Comparison of ENCODE assay signal across 8 mouse cellular contexts in the genomic region with DNA sequence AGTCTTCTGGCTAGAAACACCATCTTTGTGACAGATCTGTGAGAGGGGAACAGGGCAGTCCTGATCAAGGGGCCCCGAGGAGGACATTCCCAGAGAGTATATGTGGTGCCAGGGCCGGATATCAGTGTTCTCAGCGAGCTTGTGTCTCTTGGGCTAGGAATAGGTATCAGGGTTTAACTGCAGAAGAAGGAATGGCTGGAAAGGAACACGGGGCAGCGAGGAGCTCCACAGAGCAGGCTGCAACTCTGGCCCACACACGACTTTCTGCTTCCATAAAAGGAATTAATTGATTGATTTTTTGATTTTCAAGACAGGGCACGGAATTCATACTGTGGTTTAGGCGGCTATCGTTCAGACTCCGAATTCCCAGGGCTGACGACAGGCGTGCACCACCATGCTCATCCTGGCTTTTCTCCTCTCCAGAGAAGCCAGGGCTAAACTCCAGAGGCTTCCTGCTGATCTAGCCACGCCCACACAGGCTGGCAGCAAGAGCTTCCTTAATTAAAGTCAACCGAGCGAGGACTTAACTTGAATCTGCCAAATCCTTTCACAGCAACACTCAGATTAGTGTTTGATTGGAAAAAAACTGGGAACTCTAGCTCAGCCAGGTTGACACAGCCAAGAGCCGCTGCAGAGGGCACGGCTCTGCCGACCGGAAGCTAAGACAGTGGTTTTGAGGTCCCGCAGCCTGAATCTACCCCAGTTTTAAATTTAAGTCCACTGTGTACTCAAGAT.
A peak's percentile ranks its signal among the peaks of the same experiment; 100 is the strongest.
DNase-seq lines count a peak whose midpoint lies in the region; ATAC-seq and TF ChIP-seq lines count a peak whose summit lies in the region.

No protein-coding gene starts in this region.

- H3K27me3 ChIP-seq in cerebellum, adult 2 months (ENCODE audit: control insufficient read depth, insufficient read depth, low read length), result no peaks in the 10 kb centered on the region; the same call in 1 of the 2 replicates
- no peaks in the 10 kb centered on the region for H3K27me3 ChIP-seq in forebrain, postnatal 0 days (ENCODE audit: insufficient read depth, low read length)
- H3K27me3 ChIP-seq in hindbrain, embryonic 15.5 days, result no peaks in the 10 kb centered on the region

- no peak for TF ChIP-seq CTCF in cerebellum, adult 2 months (IDR thresholded peaks at IDR 0.05; ENCODE audit: borderline replicate concordance, insufficient read depth, low read depth, low read length)
- no peak for TF ChIP-seq CTCF in forebrain, postnatal 0 days (IDR thresholded peaks at IDR 0.05; ENCODE audit: low read depth)

- peak; percentile 51 for DNase-seq in adrenal gland, adult 2 months
- peak; percentile 60 to 72 for DNase-seq in cerebellum, adult 2 months
- peak; percentile 70 for DNase-seq in forebrain, postnatal 0 days
- peak; percentile 7 to 27 for DNase-seq in left cerebral cortex, adult 8-10 months (ENCODE audit: low spot score in 2 of 2)
- peak; percentile 30 for DNase-seq in lung, postnatal 25 days (ENCODE audit: low spot score)
- DNase-seq in right cerebral cortex, adult 18-20 months, result peak; percentile 54

- TF ChIP-seq POLR2A in cerebellum, adult 2 months (IDR thresholded peaks at IDR 0.05; ENCODE audit: borderline replicate concordance, insufficient read depth, low read length), result no peak

- no peaks in the 10 kb centered on the region for H3K36me3 ChIP-seq in forebrain, postnatal 0 days (ENCODE audit: insufficient read depth)
- H3K36me3 ChIP-seq in hindbrain, embryonic 15.5 days, result no peaks in the 10 kb centered on the region

- no peak overlapping the region for H3K27ac ChIP-seq in cerebellum, adult 2 months (ENCODE audit: insufficient read depth, low read length)
- H3K27ac ChIP-seq in forebrain, postnatal 0 days (ENCODE audit: low read depth, low read length), result no peak overlapping the region
- peak overlapping the region; percentile 48; the same call in 1 of the 2 replicates for H3K27ac ChIP-seq in hindbrain, embryonic 15.5 days (replicated peaks)

- 4% methylated on average over 20 of the region's 20 CpGs for WGBS in cerebellum, adult 2 months
- 5% methylated on average over 20 of the region's 20 CpGs for WGBS in forebrain, postnatal 0 days
- WGBS in hindbrain, embryonic 15.5 days, result 10% methylated on average over 20 of the region's 20 CpGs

- peak overlapping the region; percentile 46 for H3K4me2 ChIP-seq in forebrain, postnatal 0 days (ENCODE audit: low read depth)
- peak overlapping the region; percentile 52 for H3K4me2 ChIP-seq in hindbrain, embryonic 15.5 days

- no peaks in the 10 kb centered on the region for H3K4me1 ChIP-seq in cerebellum, adult 2 months (ENCODE audit: control insufficient read depth, insufficient read depth, low read length)
- 0 out of 2 replicates have a peak, but pooled peaks cover 4% of the 10 kb centered on the region for H3K4me1 ChIP-seq in forebrain, postnatal 0 days (ENCODE audit: insufficient read depth)
- peaks cover 12% of the 10 kb centered on the region for H3K4me1 ChIP-seq in hindbrain, embryonic 15.5 days (replicated peaks)

- H3K4me3 ChIP-seq in cerebellum, adult 2 months (replicated peaks; ENCODE audit: insufficient read depth, low read depth, low read length), result peak overlapping the region; percentile 1
- H3K4me3 ChIP-seq in forebrain, postnatal 0 days (ENCODE audit: low read depth, low read length), result peak overlapping the region; percentile 20
- H3K4me3 ChIP-seq in hindbrain, embryonic 15.5 days, result peak overlapping the region; percentile 23

- 0 out of 2 replicates have a peak overlapping the region, but pooled peaks have one; percentile 11 for H3K9ac ChIP-seq in forebrain, postnatal 0 days
- no peak overlapping the region for H3K9ac ChIP-seq in hindbrain, embryonic 15.5 days

- peak; percentile 89 for ATAC-seq in forebrain, postnatal 0 days
- ATAC-seq in hindbrain, embryonic 15.5 days (ENCODE audit: low FRiP score, low read depth), result peak; percentile 91
- no peak for ATAC-seq in erythroid progenitor cell, adult 5-6 weeks (replicated peaks; ENCODE audit: low FRiP score, poor library complexity, severe bottlenecking)

- H3K9me3 ChIP-seq in forebrain, postnatal 0 days (ENCODE audit: low read length), result no peaks in the 10 kb centered on the region
- no peaks in the 10 kb centered on the region for H3K9me3 ChIP-seq in hindbrain, embryonic 15.5 days

Comparison
In these comparisons a context has a peak if more than half of its experiments do, and no peak if none do; other contexts are left out.
1. DNase-seq: peak in every context shown above with its lines; median percentile 70 in forebrain, postnatal 0 days; 66 in cerebellum, adult 2 months; 54 in right cerebral cortex, adult 18-20 months; 51 in adrenal gland, adult 2 months; 30 in lung, postnatal 25 days; 17 in left cerebral cortex, adult 8-10 months.